Mouse (Mus musculus) midbrain, postnatal 0 days (tissue): ENCODE results near the gene Mphosph9. TPM values are rescaled to one million over a fixed set of nuclear protein-coding genes. Genes with fewer than 3 reads are reported as not detected.

ENCODE experiments used
- ATAC-seq: fragments of 200-750 bp; cut with Nextera tagmentation; 2 replicates; pipeline ENCODE4 v1.8.0; 2017; ENCODE audit warnings: moderate number of reproducible peaks, mild to moderate bottlenecking, moderate TSS enrichment, moderate library complexity; ENCODE audit not compliant: low FRiP score
- DNase-seq: peaks from one replicate; pipeline ENCODE4 v3.0.0-alpha.2; 2015; ENCODE audit warnings: low spot score
- H3K27ac ChIP-seq: fragments of 300-500 bp; sonication (generic); 2 replicates; pipeline ENCODE4 v1.5.1; 2014; ENCODE audit warnings: low read depth, mild to moderate bottlenecking, low read length, mixed read lengths
- H3K27me3 ChIP-seq: fragments of 300-500 bp; sonication (generic); 2 replicates; pipeline ENCODE4 v1.6.1; 2014; ENCODE audit warnings: low read length, control low read depth, mixed read lengths; ENCODE audit not compliant: insufficient read depth
- H3K36me3 ChIP-seq: fragments of 300-500 bp; sonication (generic); 2 replicates; pipeline ENCODE4 v1.6.1; 2014; ENCODE audit warnings: low read length, control low read depth, mixed read lengths; ENCODE audit not compliant: insufficient read depth
- H3K4me1 ChIP-seq: fragments of 300-500 bp; sonication (generic); 2 replicates; pipeline ENCODE4 v1.6.1; 2014; ENCODE audit warnings: mild to moderate bottlenecking, control low read depth, antibody characterized with exemption, low read length, mixed read lengths; ENCODE audit not compliant: insufficient read depth
- H3K4me2 ChIP-seq: fragments of 300-500 bp; sonication (generic); 2 replicates; pipeline ENCODE4 v1.6.1; 2014; ENCODE audit warnings: low read depth, mild to moderate bottlenecking, low read length, mixed read lengths; ENCODE audit not compliant: poor library complexity, severe bottlenecking
- H3K4me3 ChIP-seq: fragments of 300-500 bp; sonication (generic); 2 replicates; pipeline ENCODE4 v1.5.1; 2014; ENCODE audit warnings: low read depth, mild to moderate bottlenecking, low read length, moderate library complexity
- H3K9ac ChIP-seq: fragments of 300-500 bp; sonication (generic); replicated peaks from 2 replicates; pipeline ENCODE4 v1.6.1; 2014; ENCODE audit warnings: mild to moderate bottlenecking, low read length, moderate library complexity, mixed read lengths; ENCODE audit not compliant: poor library complexity, severe bottlenecking
- H3K9me3 ChIP-seq: fragments of 300-500 bp; sonication (generic); 2 replicates; pipeline ENCODE4 v1.6.1; 2016; ENCODE audit warnings: low read length, control low read depth
- CTCF ChIP-seq: IDR thresholded peaks from 2 replicates; pipeline ENCODE4 v1.5.1; 2016; ENCODE audit warnings: antibody characterized with exemption, mild to moderate bottlenecking
- WGBS: fragments of 180-500 bp; shearing (Covaris S2); extraction: QIAGEN DNeasy Blood & Tissue Kit; methylation state at CpG from one replicate; pipeline ENCODE4 v1.1.7; 2014; 5-methylcytosine and 5-hydroxymethylcytosine counted together
- polyA plus RNA-seq: library from polyadenylated mRNA; unstranded; fragments of >200 nt; fragmentation: Nextera tagmentation; extraction: Ambion mirVana; gene quantifications from 2 replicates; pipeline ENCODE4 v1.2.1, GENCODE M21; 2015
- total RNA-seq: library from RNA; depleted of rRNA; stranded (reverse); fragments of >200 nt; gene quantifications from 2 replicates; pipeline ENCODE4 v1.2.3, GENCODE M21; 2014; rRNA removed

Gene Mphosph9
- 19.0 and 41.0 TPM in 2 replicates for total RNA-seq
- 6.6 and 9.6 TPM in 2 replicates for polyA plus RNA-seq

GRCm38 (mm10) chr5:124327510-124328364, at the start of gene Mphosph9, which contains the start of gene 2810006K23Rik:
Mphosph9 (minus strand) TSS chr5:124327972.
2810006K23Rik (plus strand) TSS chr5:124328089.
- TF ChIP-seq CTCF = no peak; the same call in 1 of the 2 replicates
- Histone ChIP-seq H3K4me3 (peak within 1 kb of the TSS; percentile 63), H3K4me2 (peak within 1 kb of the TSS; percentile 89), H3K27me3 (no peaks in the 10 kb centered on the region), H3K4me1 (peaks cover 7% of the 10 kb centered on the region; the same call in 1 of the 2 replicates), H3K9me3 (no peaks in the 10 kb centered on the region), H3K27ac (peak within 1 kb of the TSS; percentile 98), H3K9ac (peak within 1 kb of the TSS; percentile 75), H3K36me3 (no peaks in the 10 kb centered on the region)
- peak; percentile 98 for ATAC-seq
- peak; percentile 100 for DNase-seq
- WGBS = under 1% methylated on average over 72 of the region's 72 CpGs

- ATAC-seq = no peak
- WGBS = 89% methylated on average over 4 of the region's 4 CpGs
- no peak overlapping the region for H3K4me3 ChIP-seq
- H3K9me3 ChIP-seq = no peaks in the 10 kb centered on the region
- H3K4me1 ChIP-seq = no peaks in the 10 kb centered on the region
- H3K4me2 ChIP-seq = no peak overlapping the region
- peaks cover 57% of the 10 kb centered on the region for H3K36me3 ChIP-seq
- H3K27me3 ChIP-seq = no peaks in the 10 kb centered on the region
- no peak overlapping the region for H3K27ac ChIP-seq
- TF ChIP-seq CTCF = no peak
- H3K9ac ChIP-seq = no peak overlapping the region
- no peak for DNase-seq
These were observed 49.4 kb upstream of the Mphosph9 start for GRCm38 (mm10) chr5:124377149-124377548.

GRCm38 (mm10) chr5:124376401-124376800, 48.6 kb upstream of the Mphosph9 start:
- Histone ChIP-seq H3K9me3 (no peaks in the 10 kb centered on the region), H3K4me3 (no peak overlapping the region), H3K27me3 (no peaks in the 10 kb centered on the region), H3K4me2 (no peak overlapping the region), H3K9ac (no peak overlapping the region), H3K27ac (no peak overlapping the region), H3K36me3 (peaks cover 57% of the 10 kb centered on the region), H3K4me1 (no peaks in the 10 kb centered on the region)
- WGBS = 85% methylated on average over 1 of the region's 1 CpGs
- ATAC-seq = no peak
- TF ChIP-seq CTCF = no peak
- no peak for DNase-seq

- no peak for ATAC-seq
- no peaks in the 10 kb centered on the region for H3K4me1 ChIP-seq
- DNase-seq = no peak
- no peaks in the 10 kb centered on the region for H3K9me3 ChIP-seq
- H3K27me3 ChIP-seq = no peaks in the 10 kb centered on the region
- peaks cover 63% of the 10 kb centered on the region for H3K36me3 ChIP-seq
- H3K27ac ChIP-seq = no peak overlapping the region
- no peak for TF ChIP-seq CTCF
- no peak overlapping the region for H3K4me3 ChIP-seq
- H3K9ac ChIP-seq = no peak overlapping the region
- no peak overlapping the region for H3K4me2 ChIP-seq
- 96% methylated on average over 7 of the region's 7 CpGs for WGBS
These were observed 46.5 kb upstream of the Mphosph9 start for GRCm38 (mm10) chr5:124374298-124374697.

GRCm38 (mm10) chr5:124366721-124367120, 38.9 kb upstream of the Mphosph9 start:
- no peaks in the 10 kb centered on the region for H3K27me3 ChIP-seq

GRCm38 (mm10) chr5:124365754-124366153, 38.0 kb upstream of the Mphosph9 start:
- Histone ChIP-seq H3K36me3 (peaks cover 23% of the 10 kb centered on the region), H3K4me3 (no peak overlapping the region), H3K4me2 (no peak overlapping the region), H3K4me1 (no peaks in the 10 kb centered on the region), H3K9ac (no peak overlapping the region), H3K9me3 (no peaks in the 10 kb centered on the region), H3K27ac (no peak overlapping the region), H3K27me3 (no peaks in the 10 kb centered on the region)
- no peak for ATAC-seq
- no peak for DNase-seq
- no peak for TF ChIP-seq CTCF
- WGBS = 92% methylated on average over 2 of the region's 2 CpGs

More at GRCm38 (mm10) chr5:124366721-124367120, 38.9 kb upstream of the Mphosph9 start:
- H3K27ac ChIP-seq = no peak overlapping the region
- WGBS = 77% methylated on average over 3 of the region's 3 CpGs
- ATAC-seq (no peak), DNase-seq (no peak)
- H3K9ac ChIP-seq = no peak overlapping the region
- no peak for TF ChIP-seq CTCF
- no peaks in the 10 kb centered on the region for H3K9me3 ChIP-seq
- H3K4me3 ChIP-seq = no peak overlapping the region
- H3K4me1 ChIP-seq = no peaks in the 10 kb centered on the region
- H3K36me3 ChIP-seq = peaks cover 28% of the 10 kb centered on the region
- no peak overlapping the region for H3K4me2 ChIP-seq
